ENCODE assay signal across 7 mouse cellular contexts in genomic region chr12:108178331-108179245, GRCm38 (mm10). TPM values are rescaled to one million over a fixed set of nuclear protein-coding genes. Genes with fewer than 3 reads are reported as not detected.
A peak's percentile ranks its signal among the peaks of the same experiment; 100 is the strongest.
DNase-seq lines count a peak whose midpoint lies in the region; ATAC-seq lines count a peak whose summit lies in the region.

No protein-coding gene starts in this region.

- peak; percentile 64 for DNase-seq in ZHBTc4 (ENCODE audit: low read depth, low spot score)
- DNase-seq in cerebellum, adult 9-10 months, result peak; percentile 68
- DNase-seq in frontal cortex, postnatal 14 days (ENCODE audit: low spot score in 2 of 2), result peak; percentile 49 to 52
- peak; percentile 43 to 80 for DNase-seq in left cerebral cortex, postnatal 10 days (ENCODE audit: extremely low spot score in 1 of 2, low spot score in 2 of 2)
- peak; percentile 52 for DNase-seq in right cerebral cortex, postnatal 4 days

- 0 out of 2 replicates have a peak, but pooled peaks cover 5% of the 10 kb centered on the region for H3K36me3 ChIP-seq in hindbrain, embryonic 16.5 days (ENCODE audit: control insufficient read depth, insufficient read depth, low read length)
- peaks cover 26% of the 10 kb centered on the region for H3K36me3 ChIP-seq in megakaryocyte, embryonic 14.5 days (replicated peaks; ENCODE audit: low read length)

- H3K27me3 ChIP-seq in hindbrain, embryonic 16.5 days (replicated peaks; ENCODE audit: control insufficient read depth, insufficient read depth, low read length), result no peaks in the 10 kb centered on the region
- no peaks in the 10 kb centered on the region for H3K27me3 ChIP-seq in megakaryocyte, embryonic 14.5 days (replicated peaks)

- ATAC-seq in hindbrain, embryonic 16.5 days, result peak; percentile 64

- peak overlapping the region; percentile 100 for H3K4me3 ChIP-seq in hindbrain, embryonic 16.5 days (ENCODE audit: low read length)
- peak overlapping the region; percentile 97 for H3K4me3 ChIP-seq in megakaryocyte, embryonic 14.5 days (replicated peaks)

- no peaks in the 10 kb centered on the region for H3K9me3 ChIP-seq in hindbrain, embryonic 16.5 days (ENCODE audit: control insufficient read depth, low read length)
- H3K9me3 ChIP-seq in megakaryocyte, embryonic 14.5 days, result no peaks in the 10 kb centered on the region

- H3K27ac ChIP-seq in hindbrain, embryonic 16.5 days (ENCODE audit: low read depth, low read length), result peak overlapping the region; percentile 86

- H3K4me2 ChIP-seq in hindbrain, embryonic 16.5 days (ENCODE audit: low read length), result peak overlapping the region; percentile 88

- WGBS in hindbrain, embryonic 16.5 days, result under 1% methylated on average over 81 of the region's 103 CpGs

- intact Hi-C loops in left cerebral cortex, postnatal 10 days (cut with DNase I), result no loop called here

- peak overlapping the region; percentile 95 for H3K9ac ChIP-seq in hindbrain, embryonic 16.5 days (ENCODE audit: low read depth, low read length)

- peaks cover 28% of the 10 kb centered on the region for H3K4me1 ChIP-seq in hindbrain, embryonic 16.5 days (ENCODE audit: control insufficient read depth, insufficient read depth, low read depth, low read length)
- peaks cover 58% of the 10 kb centered on the region for H3K4me1 ChIP-seq in megakaryocyte, embryonic 14.5 days

RNA-seq across cellular contexts. Expression of gene Setd3, which starts 0.5 kb away (rescaled TPM):
- polyA plus RNA-seq in hindbrain, embryonic 16.5 days (2015; fragmentation: Nextera tagmentation; extraction: Ambion mirVana), result 93.6 and 97.6 TPM in 2 replicates
- total RNA-seq in left cerebral cortex, postnatal 10 days (2021), result 100 to 1,000 TPM; 121 to 127 TPM
- 1.8 and 9.7 TPM in 2 replicates for polyA plus RNA-seq in megakaryocyte, embryonic 14.5 days (2012; ENCODE audit: insufficient read depth, low replicate concordance)

RNA-seq across cellular contexts. Expression of gene Ccnk, which starts 0.8 kb away (rescaled TPM):
- polyA plus RNA-seq in hindbrain, embryonic 16.5 days (2015; fragmentation: Nextera tagmentation; extraction: Ambion mirVana), result 2.2 and 2.6 TPM in 2 replicates
- total RNA-seq in left cerebral cortex, postnatal 10 days (2021), result 10 to 100 TPM; 29.1 to 31.1 TPM
- 98.5 and 113 TPM in 2 replicates for polyA plus RNA-seq in megakaryocyte, embryonic 14.5 days (2012; ENCODE audit: insufficient read depth, low replicate concordance)

Comparison
In these comparisons a context has a peak if more than half of its experiments do, and no peak if none do; other contexts are left out.
1. Peak in every context shown above with its lines: DNase-seq, ATAC-seq, H3K4me3 ChIP-seq and H3K27ac ChIP-seq.
2. RNA of gene Ccnk, which starts 0.8 kb away (polyA plus RNA-seq): 98.5 to 113 TPM in megakaryocyte, embryonic 14.5 days; 2.2 to 2.6 TPM in hindbrain, embryonic 16.5 days; every median in the first group is over 10 times any median in the second.